ENCODE assay signal across 28 mouse cellular contexts in the genomic region with DNA sequence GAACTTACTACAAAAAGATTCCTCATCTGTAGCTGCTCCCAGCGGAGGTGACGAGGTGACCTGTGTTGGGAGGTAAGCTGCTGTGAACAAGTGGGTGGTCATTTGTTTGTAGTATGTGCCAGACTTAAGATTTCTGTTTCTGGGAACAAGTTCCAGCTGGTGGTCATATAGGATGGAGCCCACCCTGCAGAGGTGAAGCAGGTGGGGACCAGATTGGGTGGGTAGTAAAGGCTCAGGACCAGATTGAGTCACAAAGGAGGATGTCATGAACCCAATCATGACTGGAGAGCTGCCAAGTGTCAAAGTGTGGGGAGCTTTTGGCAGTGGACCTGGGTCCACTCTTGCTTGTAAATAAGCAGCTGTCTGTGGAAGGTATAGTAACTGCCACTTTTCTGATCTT.
DNase-seq lines count a peak whose midpoint lies in the region; ATAC-seq and TF ChIP-seq lines count a peak whose summit lies in the region.
"Had no signal": no experiment of that assay in that cellular context is flagged by ENCODE, and none has a peak within 500 bp of the region (broad histone marks: within the 10 kb centered on the region; RNA-seq: fewer than 3 reads in every experiment).

No protein-coding gene starts in this region.

- no peaks in the 10 kb centered on the region for H3K79me2 ChIP-seq in liver, adult 2 months (ENCODE audit: control insufficient read depth, insufficient read depth, low read length)

- H3K27ac ChIP-seq in hindbrain, postnatal 0 days = no peak overlapping the region
- H3K27ac ChIP-seq in hindbrain, embryonic 14.5 days = no peak overlapping the region
- no peak overlapping the region for H3K27ac ChIP-seq in liver, adult 2 months (replicated peaks; ENCODE audit: insufficient read depth, low read depth, low read length)
- H3K27ac ChIP-seq in liver, postnatal 0 days (ENCODE audit: low read depth) = no peak overlapping the region
- no peak overlapping the region for H3K27ac ChIP-seq in embryonic facial prominence, embryonic 14.5 days (replicated peaks; ENCODE audit: low read depth, low read length)
- H3K27ac ChIP-seq: embryonic facial prominence, embryonic 12.5 days; forebrain, embryonic 12.5 days; heart, embryonic 13.5 days; hindbrain, embryonic 10.5 days; kidney, embryonic 15.5 days; limb, embryonic 15.5 days; liver, embryonic 14.5 days; lung, embryonic 15.5 days; midbrain, embryonic 12.5 days; neural tube, embryonic 15.5 days had no signal

- DNase-seq in hindbrain, postnatal 0 days (ENCODE audit: low spot score) = peak; percentile 36
- no peak for DNase-seq in hindbrain, embryonic 14.5 days (ENCODE audit: low spot score)
- peak; percentile 4 for DNase-seq in liver, adult 2 months (ENCODE audit: extremely low read depth, low read depth, low spot score)
- no peak for DNase-seq in liver, postnatal 0 days
- DNase-seq in brain, embryonic 14.5 days (ENCODE audit: low read depth) = peak; percentile 39
- no peak for DNase-seq in embryonic facial prominence, embryonic 14.5 days (ENCODE audit: low spot score)
- DNase-seq in heart, postnatal 25 days (ENCODE audit: low spot score) = no peak
- DNase-seq: adrenal gland, postnatal 36 days; B cell, adult 2 months; cerebellum, adult 8-10 months; cerebellum, postnatal 36 days; gastrocnemius, postnatal 10 days; heart, postnatal 10 days; kidney, postnatal 4 days; right cerebral cortex, postnatal 25 days; thymus, postnatal 4 days had no signal

- intact Hi-C loops in heart, postnatal 25 days (cut with DNase I) = no loop called here

- H3K9ac ChIP-seq in hindbrain, postnatal 0 days (replicated peaks; ENCODE audit: low read length) = no peak overlapping the region
- H3K9ac ChIP-seq in hindbrain, embryonic 14.5 days = no peak overlapping the region
- no peak overlapping the region for H3K9ac ChIP-seq in liver, adult 2 months (ENCODE audit: low read depth, low read length)
- H3K9ac ChIP-seq in liver, postnatal 0 days (replicated peaks) = no peak overlapping the region
- no peak overlapping the region for H3K9ac ChIP-seq in embryonic facial prominence, embryonic 14.5 days (ENCODE audit: low read depth, low read length)
- H3K9ac ChIP-seq: embryonic facial prominence, embryonic 12.5 days; forebrain, embryonic 12.5 days; heart, embryonic 13.5 days; kidney, embryonic 15.5 days; limb, embryonic 15.5 days; liver, embryonic 14.5 days; lung, embryonic 15.5 days; midbrain, embryonic 12.5 days; neural tube, embryonic 15.5 days had no signal

- no peak for TF ChIP-seq EP300 in liver, postnatal 0 days (IDR thresholded peaks at IDR 0.05; ENCODE audit: low read depth)

- no peak overlapping the region for H3K4me3 ChIP-seq in hindbrain, postnatal 0 days (ENCODE audit: low read length)
- H3K4me3 ChIP-seq in hindbrain, embryonic 14.5 days (replicated peaks; ENCODE audit: low read length) = no peak overlapping the region
- H3K4me3 ChIP-seq in liver, adult 2 months (ENCODE audit: insufficient read depth, low read depth, low read length) = no peak overlapping the region
- H3K4me3 ChIP-seq in liver, postnatal 0 days (ENCODE audit: low read depth, low read length) = no peak overlapping the region
- H3K4me3 ChIP-seq in embryonic facial prominence, embryonic 14.5 days (ENCODE audit: low read depth, low read length) = no peak overlapping the region
- H3K4me3 ChIP-seq: embryonic facial prominence, embryonic 12.5 days; erythroblast, embryonic 14.5 days; forebrain, embryonic 12.5 days; heart, embryonic 13.5 days; hindbrain, embryonic 10.5 days; kidney, embryonic 15.5 days; limb, embryonic 15.5 days; lung, embryonic 15.5 days; midbrain, embryonic 12.5 days; neural tube, embryonic 15.5 days had no signal

- H3K4me1 ChIP-seq in hindbrain, postnatal 0 days (ENCODE audit: insufficient read depth, low read length) = no peaks in the 10 kb centered on the region
- H3K4me1 ChIP-seq in hindbrain, embryonic 14.5 days (replicated peaks; ENCODE audit: control insufficient read depth, insufficient read depth, low read length) = no peaks in the 10 kb centered on the region
- H3K4me1 ChIP-seq in liver, adult 2 months (ENCODE audit: control insufficient read depth, insufficient read depth, low read length) = no peaks in the 10 kb centered on the region
- no peaks in the 10 kb centered on the region for H3K4me1 ChIP-seq in liver, postnatal 0 days (ENCODE audit: insufficient read depth)
- no peaks in the 10 kb centered on the region for H3K4me1 ChIP-seq in embryonic facial prominence, embryonic 14.5 days (ENCODE audit: control insufficient read depth, insufficient read depth, low read length)
- H3K4me1 ChIP-seq: embryonic facial prominence, embryonic 12.5 days; forebrain, embryonic 12.5 days; heart, embryonic 13.5 days; hindbrain, embryonic 10.5 days; kidney, embryonic 15.5 days; limb, embryonic 15.5 days; lung, embryonic 15.5 days; midbrain, embryonic 12.5 days; neural tube, embryonic 15.5 days had no signal

- TF ChIP-seq CTCF in hindbrain, postnatal 0 days (IDR thresholded peaks at IDR 0.05; ENCODE audit: low read depth) = no peak
- TF ChIP-seq CTCF in liver, adult 2 months (IDR thresholded peaks at IDR 0.05; ENCODE audit: low read depth, low read length) = no peak
- no peak for TF ChIP-seq CTCF in liver, postnatal 0 days (IDR thresholded peaks at IDR 0.05; ENCODE audit: low read depth)
- TF ChIP-seq CTCF in brain, embryonic 14.5 days (IDR thresholded peaks at IDR 0.05; ENCODE audit: borderline replicate concordance, extremely low read depth, insufficient read depth, insufficient read length) = no peak

- H3K36me3 ChIP-seq in hindbrain, postnatal 0 days (ENCODE audit: insufficient read depth, low read length) = no peaks in the 10 kb centered on the region
- no peaks in the 10 kb centered on the region for H3K36me3 ChIP-seq in hindbrain, embryonic 14.5 days (replicated peaks; ENCODE audit: control insufficient read depth, insufficient read depth)
- no peaks in the 10 kb centered on the region for H3K36me3 ChIP-seq in liver, adult 2 months (ENCODE audit: control insufficient read depth, insufficient read depth, low read length)
- no peaks in the 10 kb centered on the region for H3K36me3 ChIP-seq in liver, postnatal 0 days (replicated peaks; ENCODE audit: insufficient read depth, low read length)
- H3K36me3 ChIP-seq in embryonic facial prominence, embryonic 14.5 days (ENCODE audit: control insufficient read depth, insufficient read depth, low read length) = no peaks in the 10 kb centered on the region
- H3K36me3 ChIP-seq: embryonic facial prominence, embryonic 12.5 days; forebrain, embryonic 12.5 days; heart, embryonic 13.5 days; hindbrain, embryonic 10.5 days; kidney, embryonic 15.5 days; limb, embryonic 15.5 days; lung, embryonic 15.5 days; midbrain, embryonic 12.5 days; neural tube, embryonic 15.5 days had no signal

- no peak for ATAC-seq in hindbrain, postnatal 0 days
- ATAC-seq in hindbrain, embryonic 14.5 days (ENCODE audit: low FRiP score) = no peak
- no peak for ATAC-seq in liver, postnatal 0 days
- ATAC-seq in embryonic facial prominence, embryonic 14.5 days (ENCODE audit: low read depth) = peak; percentile 26; the same call in 1 of the 2 replicates
- ATAC-seq: intestine, postnatal 0 days had no signal

- H3K9me3 ChIP-seq in hindbrain, postnatal 0 days (ENCODE audit: low read length) = no peaks in the 10 kb centered on the region
- no peaks in the 10 kb centered on the region for H3K9me3 ChIP-seq in hindbrain, embryonic 14.5 days (ENCODE audit: control insufficient read depth, low read length)
- no peaks in the 10 kb centered on the region for H3K9me3 ChIP-seq in liver, postnatal 0 days (ENCODE audit: low read length)
- H3K9me3 ChIP-seq in embryonic facial prominence, embryonic 14.5 days (ENCODE audit: control insufficient read depth, low read length) = no peaks in the 10 kb centered on the region
- H3K9me3 ChIP-seq: embryonic facial prominence, embryonic 12.5 days; forebrain, embryonic 12.5 days; heart, embryonic 13.5 days; hindbrain, embryonic 10.5 days; kidney, embryonic 15.5 days; limb, embryonic 15.5 days; lung, embryonic 15.5 days; midbrain, embryonic 12.5 days; neural tube, embryonic 15.5 days had no signal

- no peak for TF ChIP-seq POLR2A in liver, adult 2 months (IDR thresholded peaks at IDR 0.05; ENCODE audit: extremely low read depth, insufficient read depth, low read length)
- TF ChIP-seq POLR2A in brain, embryonic 14.5 days (IDR thresholded peaks at IDR 0.05; ENCODE audit: borderline replicate concordance, extremely low read depth, insufficient read depth, insufficient read length, poor library complexity, severe bottlenecking) = no peak

- WGBS in hindbrain, postnatal 0 days = 81% methylated on average over 2 of the region's 2 CpGs
- 92% methylated on average over 2 of the region's 2 CpGs for WGBS in hindbrain, embryonic 14.5 days
- WGBS in liver, adult 2 months = 88% methylated on average over 2 of the region's 2 CpGs
- 82% methylated on average over 2 of the region's 2 CpGs for WGBS in liver, postnatal 0 days (ENCODE audit: insufficient replicate concordance)
- 65% methylated on average over 2 of the region's 2 CpGs for WGBS in embryonic facial prominence, embryonic 14.5 days

- no peak overlapping the region for H3K4me2 ChIP-seq in hindbrain, postnatal 0 days (ENCODE audit: low read depth, low read length)
- H3K4me2 ChIP-seq in hindbrain, embryonic 14.5 days (replicated peaks) = no peak overlapping the region
- no peak overlapping the region for H3K4me2 ChIP-seq in liver, postnatal 0 days (ENCODE audit: low read depth, low read length)
- H3K4me2 ChIP-seq in embryonic facial prominence, embryonic 14.5 days (ENCODE audit: low read depth, low read length) = no peak overlapping the region
- H3K4me2 ChIP-seq: embryonic facial prominence, embryonic 12.5 days; forebrain, embryonic 12.5 days; heart, embryonic 13.5 days; kidney, embryonic 15.5 days; limb, embryonic 15.5 days; lung, embryonic 15.5 days; midbrain, embryonic 12.5 days; neural tube, embryonic 15.5 days had no signal

- no peaks in the 10 kb centered on the region for H3K27me3 ChIP-seq in hindbrain, postnatal 0 days (ENCODE audit: insufficient read depth, low read length)
- H3K27me3 ChIP-seq in hindbrain, embryonic 14.5 days (ENCODE audit: control insufficient read depth, insufficient read depth, low read length) = no peaks in the 10 kb centered on the region
- no peaks in the 10 kb centered on the region for H3K27me3 ChIP-seq in liver, adult 2 months (ENCODE audit: control insufficient read depth, insufficient read depth, low read length)
- no peaks in the 10 kb centered on the region for H3K27me3 ChIP-seq in liver, postnatal 0 days (ENCODE audit: insufficient read depth, low read length)
- H3K27me3 ChIP-seq in embryonic facial prominence, embryonic 14.5 days (replicated peaks; ENCODE audit: control insufficient read depth, insufficient read depth, low read length) = no peaks in the 10 kb centered on the region
- H3K27me3 ChIP-seq: embryonic facial prominence, embryonic 12.5 days; forebrain, embryonic 12.5 days; heart, embryonic 13.5 days; kidney, embryonic 15.5 days; limb, embryonic 15.5 days; lung, embryonic 15.5 days; midbrain, embryonic 12.5 days; neural tube, embryonic 15.5 days had no signal

Comparison
In these comparisons a context has a peak if more than half of its experiments do, and no peak if none do; other contexts are left out.
1. DNase-seq: peak in hindbrain, postnatal 0 days (single experiment), liver, adult 2 months (single experiment) and brain, embryonic 14.5 days (single experiment); none in hindbrain, embryonic 14.5 days (single experiment), liver, postnatal 0 days (single experiment), embryonic facial prominence, embryonic 14.5 days (single experiment) and heart, postnatal 25 days (single experiment).